Mouse (Mus musculus) midbrain, embryonic 14.5 days (tissue): ENCODE measurements around the gene Lrrc8e. TPM values are rescaled to one million over a fixed set of nuclear protein-coding genes. Genes with fewer than 3 reads are reported as not detected.
A peak's percentile ranks its signal among the peaks of the same experiment; 100 is the strongest.

ENCODE experiments used
- ATAC-seq: fragments of 200-750 bp; cut with Nextera tagmentation; 2 replicates; pipeline ENCODE4 v1.8.0; 2017; ENCODE audit warnings: moderate number of reproducible peaks, moderate library complexity; ENCODE audit not compliant: low FRiP score, low TSS enrichment
- DNase-seq: peaks from one replicate; pipeline ENCODE4 v3.0.0-alpha.2; 2015
- H3K27ac ChIP-seq: fragments of 300-500 bp; sonication (generic); replicated peaks from 2 replicates; pipeline ENCODE4 v1.5.1; 2014; ENCODE audit warnings: mild to moderate bottlenecking, low read depth, low read length, moderate library complexity
- H3K27me3 ChIP-seq: fragments of 300-500 bp; sonication (generic); 2 replicates; pipeline ENCODE4 v1.6.1; 2014; ENCODE audit warnings: low read length, control low read depth, mixed read lengths; ENCODE audit not compliant: control insufficient read depth, insufficient read depth
- H3K36me3 ChIP-seq: fragments of 300-500 bp; sonication (generic); 2 replicates; pipeline ENCODE4 v1.6.1; 2014; ENCODE audit warnings: low read length, control low read depth; ENCODE audit not compliant: control insufficient read depth, insufficient read depth
- H3K4me1 ChIP-seq: fragments of 300-500 bp; sonication (generic); 2 replicates; pipeline ENCODE4 v1.6.1; 2014; ENCODE audit warnings: mild to moderate bottlenecking, antibody characterized with exemption, low read length, control low read depth; ENCODE audit not compliant: control insufficient read depth, insufficient read depth
- H3K4me2 ChIP-seq: fragments of 300-500 bp; sonication (generic); 2 replicates; pipeline ENCODE4 v1.6.1; 2014; ENCODE audit warnings: mild to moderate bottlenecking, low read length, moderate library complexity
- H3K4me3 ChIP-seq: fragments of 300-500 bp; sonication (generic); replicated peaks from 2 replicates; pipeline ENCODE4 v1.5.1; 2014; ENCODE audit warnings: low read depth, low read length
- H3K9ac ChIP-seq: fragments of 300-500 bp; sonication (generic); replicated peaks from 2 replicates; pipeline ENCODE4 v1.6.1; 2014; ENCODE audit warnings: mild to moderate bottlenecking, low read length, moderate library complexity
- H3K9me3 ChIP-seq: fragments of 300-500 bp; sonication (generic); 2 replicates; pipeline ENCODE4 v1.6.1; 2016; ENCODE audit warnings: low read length, control low read depth, mixed read lengths; ENCODE audit not compliant: control insufficient read depth
- WGBS: fragments of 180-500 bp; shearing (Covaris S2); extraction: QIAGEN DNeasy Blood & Tissue Kit; methylation state at CpG from one replicate; pipeline ENCODE4 v1.1.7; 2014; 5-methylcytosine and 5-hydroxymethylcytosine counted together
- polyA plus RNA-seq: library from polyadenylated mRNA; unstranded; fragments of >200 nt; fragmentation: Nextera tagmentation; extraction: Ambion mirVana; gene quantifications from 2 replicates; pipeline ENCODE4 v1.2.1, GENCODE M21; 2014

Gene Lrrc8e
- polyA plus RNA-seq, 1 experiment from 2014 or later = not detected

- peak within 1 kb of the TSS; percentile 66 for H3K27ac ChIP-seq
- no peaks in the 10 kb centered on the region for H3K4me1 ChIP-seq
- under 1% methylated on average over 39 of the region's 39 CpGs for WGBS
- H3K9me3 ChIP-seq = no peaks in the 10 kb centered on the region
- peak within 1 kb of the TSS; percentile 71 for H3K9ac ChIP-seq
- DNase-seq (peak; percentile 99), ATAC-seq (peak; percentile 98)
- H3K4me2 ChIP-seq = peak within 1 kb of the TSS; percentile 60
- H3K4me3 ChIP-seq = peak within 1 kb of the TSS; percentile 70
- H3K36me3 ChIP-seq = peaks cover 32% of the 10 kb centered on the region
- H3K27me3 ChIP-seq = no peaks in the 10 kb centered on the region
These were observed 48.9 kb downstream of the Lrrc8e start, which contains the start of gene Timm44 for GRCm38 (mm10) chr8:4275275-4276110. Timm44 (minus strand) TSS chr8:4275913.

GRCm38 (mm10) chr8:4276111-4276465 lies 49.5 kb downstream of the Lrrc8e start:
- no peaks in the 10 kb centered on the region for H3K9me3 ChIP-seq
- peak overlapping the region; percentile 71 for H3K9ac ChIP-seq
- no peaks in the 10 kb centered on the region for H3K4me1 ChIP-seq
- no peaks in the 10 kb centered on the region for H3K27me3 ChIP-seq
- 26% methylated on average over 9 of the region's 9 CpGs for WGBS
- DNase-seq (no peak), ATAC-seq (no peak)
- peaks cover 26% of the 10 kb centered on the region for H3K36me3 ChIP-seq
- peak overlapping the region; percentile 66 for H3K27ac ChIP-seq
- H3K4me3 ChIP-seq = peak overlapping the region; percentile 70
- H3K4me2 ChIP-seq = peak overlapping the region; percentile 60

Other genes with a start within 250 kb of the Lrrc8e start
- not detected in 2 replicates for gene Cd209f, start 121.0 kb upstream of the Lrrc8e start, polyA plus RNA-seq
- gene Cd209g, start 92.7 kb upstream of the Lrrc8e start, polyA plus RNA-seq = not detected in 2 replicates
- 93.6 and 98.0 TPM in 2 replicates for gene Evi5l, start 60.3 kb upstream of the Lrrc8e start, polyA plus RNA-seq
- 51.8 and 67.1 TPM in 2 replicates for gene Prr36, start 9.4 kb upstream of the Lrrc8e start, polyA plus RNA-seq
- gene Map2k7, start 11.9 kb downstream of the Lrrc8e start, polyA plus RNA-seq = 21.9 and 30.1 TPM in 2 replicates
- gene Gm49320, start 12.0 kb downstream of the Lrrc8e start, polyA plus RNA-seq = 0.70 and 0.80 TPM in 2 replicates
- 4.6 and 5.0 TPM in 2 replicates for gene Tgfbr3l, start 21.4 kb downstream of the Lrrc8e start, polyA plus RNA-seq
- 58.6 and 69.4 TPM in 2 replicates for gene Snapc2, start 26.3 kb downstream of the Lrrc8e start, polyA plus RNA-seq
- 210 and 240 TPM in 2 replicates for gene Ctxn1, start 32.4 kb downstream of the Lrrc8e start, polyA plus RNA-seq
- gene Timm44, start 49.1 kb downstream of the Lrrc8e start, polyA plus RNA-seq = 45.1 and 47.2 TPM in 2 replicates
- gene Ccl25, start 98.4 kb downstream of the Lrrc8e start, polyA plus RNA-seq = 17.0 and 18.4 TPM in 2 replicates
- gene Elavl1, start 98.6 kb downstream of the Lrrc8e start, polyA plus RNA-seq = 89.3 and 157 TPM in 2 replicates